Mouse (Mus musculus): ENCODE results near the gene Dgkq.

Gene Dgkq

DNA sequence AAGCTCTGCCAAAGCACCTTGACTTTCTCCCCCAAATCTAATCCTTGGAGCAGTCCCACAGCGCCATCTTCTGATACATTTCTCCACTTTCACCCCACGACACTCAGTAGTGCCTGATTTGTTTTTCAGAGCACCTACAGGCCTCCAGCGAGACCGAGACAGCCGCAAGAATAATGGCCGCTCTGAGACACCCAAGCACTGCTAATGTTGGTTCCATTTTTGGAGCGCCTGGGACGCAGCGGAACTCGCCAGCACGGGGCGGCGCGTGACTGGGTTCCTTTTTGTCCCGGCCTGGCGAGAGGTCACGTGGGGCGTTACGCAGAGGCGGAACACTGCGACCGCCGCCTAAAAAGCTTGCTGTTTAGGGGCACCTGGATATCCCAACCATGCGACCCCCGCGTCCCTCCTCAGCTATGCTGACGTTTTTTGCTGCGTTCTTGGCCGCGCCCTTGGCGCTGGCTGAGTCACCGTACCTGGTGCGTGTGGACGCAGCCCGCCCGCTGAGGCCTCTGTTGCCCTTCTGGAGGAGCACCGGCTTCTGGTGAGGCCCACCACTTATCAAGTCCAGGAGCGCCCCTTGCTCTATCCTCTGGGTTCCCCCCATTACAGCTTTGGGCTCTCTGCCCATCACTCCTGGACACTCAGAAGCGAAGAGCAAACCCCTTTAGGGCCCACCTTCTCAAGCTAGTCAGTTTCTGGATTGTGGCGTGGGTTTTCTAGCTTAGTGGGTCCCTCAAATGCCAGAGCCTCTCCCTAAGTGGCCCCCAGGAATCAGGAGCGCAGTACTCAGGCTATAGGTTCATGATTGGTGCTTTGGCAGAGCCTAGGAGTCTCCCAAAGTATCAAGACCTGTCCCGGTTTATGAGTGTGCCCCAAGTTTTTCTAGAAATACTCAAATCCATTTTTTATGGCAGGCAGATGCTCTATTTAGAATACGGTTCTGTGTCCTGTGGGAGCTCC, at the start of gene Dgkq:
Gene Dgkq (minus strand): TSS at position 696 of the 960 bp plus-strand sequence.
- DNase-seq (ENCODE audit: low spot score in 2 of 2): peak; percentile 87 to 89

DNA sequence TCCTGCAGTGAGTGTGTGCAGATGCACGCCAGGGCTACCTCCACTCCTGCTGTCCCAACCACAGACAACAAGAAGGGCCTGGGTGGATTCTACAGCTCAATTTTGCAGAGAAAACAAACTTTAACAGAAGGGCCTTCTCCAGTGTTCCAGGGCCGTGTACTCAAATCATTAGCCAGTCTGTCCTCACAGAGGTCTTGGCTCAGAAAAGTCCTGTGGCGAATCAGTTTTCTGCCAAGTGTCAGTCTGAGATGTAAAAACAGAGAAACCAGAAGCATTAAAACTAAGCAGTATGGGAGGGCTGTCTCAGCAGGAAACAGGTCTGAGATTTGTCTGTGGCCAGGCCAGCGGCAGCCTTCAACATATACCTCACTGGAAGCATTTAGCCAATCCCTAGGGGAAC, 48.6 kb upstream of the Dgkq start:
- DNase-seq (ENCODE audit: low spot score in 2 of 2): no peak

DNA sequence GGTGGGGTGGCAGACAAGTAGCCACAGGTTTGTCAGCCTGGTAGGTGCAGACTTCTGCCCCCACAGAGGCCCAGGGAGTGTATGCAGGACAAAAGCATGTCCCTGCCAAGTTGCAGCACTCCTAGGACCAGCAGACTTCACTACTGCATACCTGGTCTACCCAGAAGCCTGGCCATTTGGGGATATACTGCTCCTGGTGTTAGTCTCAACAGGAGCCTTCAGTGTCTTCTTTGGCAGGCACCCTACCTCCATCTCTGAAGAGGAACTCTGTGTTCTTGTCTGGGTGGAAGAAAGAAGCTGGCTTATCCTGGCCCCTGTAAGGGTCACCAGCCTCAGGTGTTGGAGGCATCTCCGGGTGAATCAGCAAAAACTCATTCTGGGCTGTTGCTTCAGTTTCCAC, 46.5 kb upstream of the Dgkq start:
- no peak for DNase-seq (ENCODE audit: low spot score in 2 of 2)

DNA sequence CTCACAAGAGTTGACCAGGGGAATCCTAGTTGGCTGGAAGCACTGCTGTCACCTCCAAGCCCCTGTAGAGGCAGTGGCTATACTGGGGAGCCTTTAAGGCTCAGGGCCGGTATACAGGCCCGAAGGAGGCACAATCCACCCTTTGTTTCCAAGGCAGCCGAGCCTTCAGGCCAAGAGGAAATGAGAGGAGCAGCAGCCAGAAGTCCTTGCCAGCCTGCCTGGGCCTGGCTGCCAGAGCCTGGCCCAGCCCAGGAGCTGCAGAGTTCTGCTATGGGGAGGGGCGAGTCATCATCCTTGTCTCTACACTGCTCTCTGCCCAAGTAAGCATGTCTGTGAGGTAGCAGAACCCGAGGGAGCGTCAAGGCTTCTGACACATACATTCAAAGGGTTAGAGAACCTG, 44.7 kb upstream of the Dgkq start:
- DNase-seq (ENCODE audit: low spot score in 2 of 2): peak in 1 of 2 experiments; percentile 28

DNA sequence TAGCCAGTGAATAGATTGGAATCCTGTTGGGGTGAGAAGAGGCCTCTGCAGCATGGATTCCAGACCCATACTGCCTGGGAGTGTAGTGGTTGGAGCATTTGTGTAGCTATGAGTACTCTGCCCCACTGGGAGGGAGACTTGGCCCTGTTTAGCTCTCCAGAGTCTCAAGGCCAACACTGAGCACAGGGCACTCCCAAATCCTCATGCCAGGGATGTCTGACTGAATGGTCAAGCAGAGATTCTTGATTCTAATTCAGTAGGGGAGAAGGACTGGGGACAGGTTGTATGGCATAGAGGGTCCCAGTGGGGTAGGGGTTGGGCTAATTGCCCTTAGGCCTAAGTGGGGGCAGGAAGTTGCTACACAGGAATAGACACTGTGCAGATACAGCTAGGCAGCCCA, 44.2 kb upstream of the Dgkq start:
- DNase-seq (ENCODE audit: low spot score in 2 of 2): no peak

DNA sequence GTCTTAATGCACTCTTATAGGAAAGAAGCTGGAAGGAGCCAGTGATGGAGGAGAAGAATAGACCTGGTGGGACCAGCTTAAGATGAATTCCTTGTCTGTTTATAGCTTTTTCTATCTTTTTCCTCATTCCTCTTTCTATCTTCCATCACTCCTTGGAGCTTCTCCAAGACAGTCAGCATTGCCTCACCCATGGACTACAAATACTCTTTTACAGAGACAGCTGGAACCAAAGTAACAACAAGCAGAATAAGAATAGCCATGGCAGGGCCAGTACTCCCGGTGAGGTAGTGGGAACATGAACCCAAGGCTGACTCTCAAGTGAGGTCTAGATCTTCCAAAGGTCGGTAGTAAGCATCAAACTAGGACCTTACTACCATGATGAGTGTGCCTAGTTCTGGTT, 43.6 kb upstream of the Dgkq start:
- DNase-seq (ENCODE audit: low spot score in 2 of 2): no peak

DNA sequence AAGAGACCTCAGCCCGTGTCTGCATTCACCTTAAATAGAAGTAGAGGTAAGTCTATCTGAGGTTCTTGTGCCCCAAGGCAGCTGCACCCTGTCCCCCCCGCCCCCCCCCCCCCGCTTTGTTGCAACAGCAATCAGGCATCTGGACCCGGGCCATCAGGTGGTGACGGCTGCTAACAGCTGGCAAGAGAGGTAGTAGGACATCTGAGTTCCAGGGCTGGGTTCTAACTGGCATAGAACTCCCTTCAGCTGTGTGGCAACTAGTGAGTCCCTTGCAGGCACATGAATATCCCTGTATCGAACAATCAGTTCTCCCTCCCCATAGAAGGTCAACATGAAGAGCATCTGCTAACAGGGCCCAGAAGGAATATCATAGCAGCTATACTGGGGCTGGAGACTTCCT, 42.5 kb upstream of the Dgkq start:
- no peak for DNase-seq (ENCODE audit: low spot score in 2 of 2)

DNA sequence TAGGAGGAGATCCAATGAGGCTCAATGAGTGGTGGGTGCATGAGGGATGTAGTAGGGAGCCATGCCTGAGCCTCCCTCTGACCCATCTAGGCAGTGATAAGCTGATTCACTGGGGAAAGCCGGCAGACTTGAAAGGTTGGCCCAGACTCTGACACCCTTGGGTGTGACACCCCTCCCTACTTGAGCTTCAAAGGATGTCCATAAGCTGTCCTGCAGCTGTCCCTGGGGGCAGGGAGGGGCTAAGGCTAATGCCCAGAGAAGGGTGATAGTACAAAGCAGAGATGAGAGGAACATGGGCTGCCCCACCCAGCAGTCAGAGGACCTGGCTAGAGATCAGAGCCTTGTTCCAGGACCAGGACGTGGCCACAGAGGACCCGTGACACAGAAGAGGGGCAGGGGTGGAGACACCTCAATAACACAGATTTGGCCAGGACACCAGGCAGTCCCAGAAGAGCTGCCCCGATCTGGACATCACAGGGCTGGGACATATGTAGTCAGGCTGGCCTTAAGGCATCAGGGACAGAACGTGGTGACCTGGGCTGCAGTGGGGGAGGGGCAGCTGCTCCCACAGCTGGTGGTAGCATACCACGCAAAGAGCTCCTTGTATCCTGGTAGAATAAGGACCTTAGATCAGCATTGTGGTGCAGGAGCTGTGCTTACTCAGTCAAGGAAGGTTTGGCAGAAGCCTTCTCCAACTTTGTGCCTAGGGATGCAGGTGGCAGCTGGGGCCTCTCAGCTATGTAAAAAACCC, 39.7 kb upstream of the Dgkq start:
- no peak for DNase-seq (ENCODE audit: low spot score in 2 of 2)

DNA sequence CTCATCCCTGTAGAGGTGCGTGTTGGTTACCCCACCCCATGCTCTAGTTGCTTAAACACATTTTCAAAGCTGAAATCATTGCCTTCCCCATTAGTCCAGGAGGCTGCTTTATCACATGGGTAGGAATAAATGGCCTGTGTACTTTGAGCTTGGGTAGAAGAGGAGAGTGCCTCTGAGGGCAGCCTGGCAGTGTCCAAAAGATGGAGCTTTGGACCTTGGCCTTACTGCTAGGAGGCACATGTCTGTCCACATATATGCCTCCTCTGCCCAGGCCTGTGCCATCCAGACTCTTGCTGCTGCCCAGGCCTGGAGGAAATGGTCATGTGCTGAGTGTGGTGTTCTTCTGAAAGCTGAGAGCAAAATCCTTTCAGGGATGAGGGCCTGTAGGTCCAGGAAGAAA, 38.9 kb upstream of the Dgkq start:
- DNase-seq (ENCODE audit: low spot score in 2 of 2): no peak

DNA sequence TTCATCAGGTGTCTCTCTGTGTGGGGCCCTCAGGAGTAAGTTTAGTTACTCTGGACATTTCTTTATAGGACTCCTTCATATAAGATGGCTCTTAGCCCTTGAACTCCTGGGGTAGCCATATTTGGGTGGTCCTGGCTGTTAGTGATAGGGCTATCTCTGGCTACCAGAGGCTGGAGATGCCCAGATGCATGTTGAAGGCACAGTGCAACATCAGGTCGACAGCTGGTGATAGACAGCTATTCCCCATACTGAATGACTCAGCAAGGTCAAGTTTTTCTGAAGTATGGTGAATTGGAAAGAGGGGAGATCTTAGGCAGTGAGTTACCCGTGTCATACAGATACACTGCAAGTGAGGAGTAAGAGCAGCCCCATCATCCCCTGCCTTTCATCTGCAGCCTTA, 38.3 kb upstream of the Dgkq start:
- no peak for DNase-seq (ENCODE audit: low spot score in 2 of 2)

DNA sequence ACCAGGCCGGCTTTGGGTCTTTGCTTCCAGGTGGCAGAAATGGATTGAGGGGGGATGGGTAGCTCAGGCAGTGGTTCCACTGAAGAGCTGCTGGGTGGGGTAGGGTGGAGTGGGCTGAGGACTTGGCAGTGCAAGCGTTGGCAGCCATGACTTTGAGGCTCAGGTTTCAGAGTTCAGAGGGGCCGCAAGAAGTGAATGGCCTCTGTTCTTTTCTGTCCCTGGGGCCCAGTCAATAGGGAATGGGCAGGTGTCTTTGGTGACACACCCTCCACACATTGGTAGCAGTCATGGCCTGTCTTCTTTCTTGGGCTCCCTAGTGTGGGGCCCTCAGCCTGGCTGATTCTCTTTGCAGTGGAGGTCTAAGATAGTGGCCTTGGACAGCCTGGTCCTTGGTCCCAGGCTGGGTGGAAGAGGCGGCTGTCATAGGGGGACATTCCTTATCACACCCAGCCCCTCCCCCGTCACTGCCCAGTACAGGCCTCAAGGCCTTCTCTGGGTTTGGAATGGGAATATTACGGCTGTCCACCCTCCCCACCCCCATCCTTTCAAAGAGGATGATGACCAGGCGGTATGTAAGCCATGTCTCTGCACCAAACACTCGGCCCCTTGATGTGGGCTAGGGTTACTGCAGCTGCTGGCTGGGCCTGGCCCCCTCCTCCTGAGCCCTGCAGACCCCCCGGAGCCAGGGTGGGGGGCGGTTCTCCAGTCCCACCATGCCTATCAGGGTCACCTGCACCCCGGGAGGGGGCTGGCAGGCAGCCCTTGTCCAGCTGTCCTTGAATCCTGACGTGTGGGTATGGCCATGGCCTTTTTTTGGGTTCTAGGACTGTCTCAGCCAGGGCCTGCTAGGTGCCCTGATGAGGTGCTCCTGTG, 34.5 kb upstream of the Dgkq start:
- DNase-seq (ENCODE audit: low spot score in 2 of 2): no peak

DNA sequence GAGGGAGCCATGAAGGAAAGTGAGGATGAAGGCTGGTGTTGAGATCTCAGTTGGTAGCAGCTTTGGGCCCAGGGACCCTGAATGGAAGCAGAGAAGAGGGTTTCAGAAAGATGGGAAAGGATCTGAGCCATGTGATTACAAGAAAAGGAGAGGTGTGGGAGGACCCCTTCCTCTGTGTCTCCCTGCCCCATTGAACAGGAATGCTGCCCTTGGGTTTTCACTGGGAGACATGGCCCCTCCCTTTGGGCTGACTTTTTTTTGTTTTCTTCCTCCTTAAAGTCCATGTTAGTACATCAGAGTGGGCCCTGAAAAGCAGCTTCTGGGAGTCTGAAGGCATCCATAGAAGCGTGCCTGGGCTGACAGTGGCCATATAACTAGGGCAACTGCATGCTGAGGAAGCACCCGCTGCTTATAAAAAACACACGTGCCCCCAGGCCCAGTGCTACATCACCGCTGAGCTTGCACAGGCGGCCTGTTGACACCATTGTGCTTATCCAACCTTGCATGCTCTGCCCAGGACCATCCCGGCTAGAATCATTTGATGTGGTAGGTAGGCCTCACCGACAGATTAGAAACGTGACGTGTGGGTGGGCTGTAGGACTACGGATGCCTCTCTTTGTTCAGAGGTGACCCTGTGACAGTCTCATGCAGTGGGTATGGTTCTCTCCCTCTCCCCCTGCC, 32.0 kb upstream of the Dgkq start:
- DNase-seq (ENCODE audit: low spot score in 2 of 2): no peak

DNA sequence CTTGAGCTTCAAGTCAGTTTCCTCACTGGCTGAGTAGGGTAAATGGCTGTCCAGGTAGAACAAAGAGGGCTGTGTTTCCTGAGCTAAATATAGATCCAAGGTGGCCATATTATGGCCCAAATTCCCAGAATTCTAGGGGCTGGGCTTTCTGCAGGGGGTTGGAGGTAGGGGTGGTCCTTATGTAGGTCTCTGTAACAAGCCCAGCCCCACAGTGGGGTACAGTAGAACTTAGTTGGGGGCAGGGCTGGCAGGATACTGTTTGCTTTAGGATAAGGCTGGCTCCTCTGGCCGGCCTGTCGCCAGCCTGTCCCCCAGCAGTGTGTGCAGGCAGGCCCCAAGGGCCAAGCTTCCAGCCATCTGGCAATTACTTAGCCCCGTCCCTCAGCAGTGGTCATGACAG, 30.9 kb upstream of the Dgkq start:
- DNase-seq (ENCODE audit: low spot score in 2 of 2): no peak

DNA sequence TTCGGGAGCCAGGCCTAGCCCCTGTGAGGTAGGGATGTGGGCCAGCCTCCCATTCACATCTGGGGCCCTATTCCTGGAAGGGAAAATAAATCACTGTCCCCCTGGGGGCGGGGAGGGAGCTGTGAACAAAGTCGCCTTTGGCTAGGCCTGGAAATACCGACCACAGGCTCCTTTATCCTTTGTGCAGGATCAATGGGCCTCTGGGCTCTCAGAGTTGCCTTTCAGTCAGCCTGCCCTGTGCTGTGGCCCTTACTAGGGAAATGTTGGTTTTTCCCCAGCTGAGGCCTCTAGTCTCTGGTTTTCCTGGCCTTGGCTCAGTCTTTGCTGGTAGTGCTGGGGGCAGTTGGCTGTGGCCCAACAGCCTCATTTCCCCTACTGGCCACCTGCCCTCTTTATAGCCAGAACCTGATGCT, 27.9 kb upstream of the Dgkq start:
- DNase-seq (ENCODE audit: low spot score in 2 of 2): peak; percentile 55 to 60

DNA sequence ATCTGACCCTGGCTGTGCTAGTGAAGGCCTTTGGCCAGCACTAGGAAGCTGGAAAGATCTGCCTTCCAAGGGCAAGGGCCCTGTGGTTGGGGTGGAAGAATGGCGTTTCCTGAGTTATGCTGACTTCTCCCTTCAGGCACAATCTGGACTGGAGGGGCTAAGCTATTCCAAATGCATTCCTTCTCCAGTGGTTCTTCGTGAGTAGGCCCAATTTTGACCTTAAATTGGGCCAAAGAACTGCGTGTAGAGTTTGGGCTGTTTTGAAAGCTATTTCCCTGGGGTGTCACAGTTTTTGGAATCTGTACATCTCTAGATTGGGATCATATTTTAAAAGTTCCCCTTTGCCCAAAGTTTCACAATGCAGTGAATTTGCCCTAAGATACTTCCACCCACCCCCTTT, 27.1 kb upstream of the Dgkq start:
- DNase-seq (ENCODE audit: low spot score in 2 of 2): no peak

DNA sequence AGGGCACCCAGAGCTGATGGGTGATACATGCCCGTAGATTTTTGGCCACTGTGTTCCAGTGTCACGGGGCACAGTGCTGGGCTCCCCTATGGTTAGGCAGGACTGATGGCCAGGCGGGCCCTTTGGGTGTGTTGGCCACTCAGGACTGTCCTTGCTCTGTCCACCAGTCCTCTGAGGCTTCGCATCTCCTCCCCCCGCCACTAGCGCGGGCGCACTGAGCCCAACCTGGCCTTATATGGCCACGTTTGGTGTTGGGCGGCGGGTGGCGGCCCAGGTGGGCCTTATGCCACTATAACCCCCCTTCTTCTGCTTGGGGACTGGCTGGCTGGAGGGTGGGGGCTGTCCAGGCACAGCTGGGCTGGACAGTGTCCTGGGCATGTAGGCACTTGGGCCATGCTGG, 26.4 kb upstream of the Dgkq start:
- no peak for DNase-seq (ENCODE audit: low spot score in 2 of 2)

DNA sequence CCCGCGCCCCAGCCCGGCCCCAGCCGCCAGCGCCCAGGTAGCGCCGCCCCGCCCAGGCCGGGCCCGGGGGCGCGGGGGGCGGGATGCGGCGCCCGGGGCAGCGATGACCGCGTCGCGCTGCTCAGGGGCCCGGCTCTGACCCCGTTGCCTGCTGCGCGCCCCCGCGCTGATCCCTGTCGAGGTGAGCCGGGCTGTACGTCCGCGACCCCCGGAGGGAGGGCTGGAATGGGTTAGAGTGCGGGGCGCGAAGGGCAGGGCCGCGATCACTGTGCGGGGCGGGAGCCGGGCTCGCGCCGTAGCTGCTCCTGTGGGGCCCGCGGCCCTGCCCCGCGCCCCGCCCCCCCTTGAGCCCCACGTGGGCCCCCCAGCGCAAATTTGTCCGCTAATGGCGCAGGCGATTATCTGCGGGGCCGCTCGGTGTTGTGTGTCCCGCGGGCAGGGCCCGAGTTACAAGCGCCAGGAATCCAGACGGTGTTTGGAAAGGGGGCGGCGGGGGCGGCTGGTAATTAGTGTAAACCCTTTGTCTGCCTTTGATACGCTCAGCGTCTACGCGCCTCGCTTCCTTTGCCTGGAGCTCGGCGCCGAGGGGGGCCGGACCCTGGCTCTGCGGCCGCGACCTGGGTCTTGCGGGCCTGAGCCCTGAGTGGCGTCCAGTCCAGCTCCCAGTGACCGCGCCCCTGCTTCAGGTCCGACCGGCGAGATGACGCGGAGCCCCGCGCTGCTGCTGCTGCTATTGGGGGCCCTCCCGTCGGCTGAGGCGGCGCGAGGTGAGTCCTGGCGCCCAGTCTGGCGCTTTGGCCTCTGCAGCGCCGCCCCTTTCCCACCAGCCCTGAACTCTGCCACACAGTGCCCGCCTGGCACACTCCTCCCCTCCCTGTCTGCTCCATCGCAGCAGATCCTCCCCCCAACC, 25.1 kb upstream of the Dgkq start:
- DNase-seq (ENCODE audit: low spot score in 2 of 2): no peak

DNA sequence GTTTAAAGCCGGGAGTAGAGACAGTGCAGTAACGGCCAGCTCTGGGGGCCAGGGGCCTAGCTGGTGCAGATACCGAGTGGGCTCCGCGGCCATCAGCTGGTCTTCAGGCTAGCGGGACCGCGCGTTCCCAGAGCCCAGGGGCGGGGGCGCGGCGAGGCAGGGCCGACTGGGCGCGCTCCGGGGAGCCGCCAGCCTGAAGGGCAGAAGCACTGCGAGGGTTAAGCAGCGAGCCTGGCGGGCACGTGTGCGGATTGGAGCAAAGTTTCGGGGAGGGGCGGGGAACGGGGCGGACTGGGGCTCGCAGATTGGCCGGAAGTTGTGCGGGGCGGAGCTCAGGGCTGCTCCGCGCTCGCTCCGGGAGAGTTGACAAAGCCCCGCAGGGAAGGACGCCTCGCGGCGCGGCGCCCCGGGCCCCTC, 24.4 kb upstream of the Dgkq start:
- peak; percentile 55 to 56 for DNase-seq (ENCODE audit: low spot score in 2 of 2)

DNA sequence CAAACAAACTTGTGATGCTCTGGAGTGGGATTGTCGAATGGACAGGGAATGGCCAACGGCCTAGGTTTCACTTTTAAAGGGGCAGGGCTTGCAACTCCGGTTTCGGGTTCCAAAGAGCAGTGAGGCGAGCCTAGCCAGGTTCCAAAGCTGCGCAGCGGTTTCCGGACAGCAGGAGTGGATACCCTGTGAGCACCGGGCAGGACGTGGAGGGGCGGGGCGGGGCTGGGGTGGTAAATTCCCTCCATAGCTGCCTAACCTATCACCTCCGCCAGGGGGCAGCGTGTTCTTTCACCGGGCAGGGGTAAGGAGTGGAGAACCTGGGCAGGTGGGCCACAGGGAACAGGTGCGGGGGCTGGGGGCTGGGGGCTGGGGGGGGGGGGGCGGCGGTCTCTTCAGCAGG, 22.8 kb upstream of the Dgkq start, which contains the start of gene Fgfrl1:
Gene Fgfrl1 (plus strand): TSS at position 112 of the 400 bp plus-strand sequence.
- no peak for DNase-seq (ENCODE audit: low spot score in 2 of 2)

DNA sequence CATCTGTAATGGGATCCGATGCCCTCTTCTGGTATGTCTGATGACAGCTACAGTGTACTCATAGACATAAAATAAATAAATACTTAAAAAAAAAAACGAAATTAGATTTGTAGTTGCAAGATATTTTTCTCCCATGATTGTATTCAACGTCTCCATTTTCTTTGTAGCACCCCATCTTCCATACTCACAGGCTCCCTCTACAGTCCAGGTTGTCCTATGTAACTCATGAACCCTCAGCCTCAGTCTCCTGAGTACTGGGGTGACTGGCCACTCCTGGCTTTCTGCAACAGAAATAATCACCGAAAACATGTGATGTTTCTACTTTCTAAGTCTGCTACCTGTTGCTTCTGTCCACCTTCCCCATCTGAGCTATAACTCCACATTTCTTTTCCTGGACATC, 21.7 kb upstream of the Dgkq start:
- no peak for DNase-seq (ENCODE audit: low spot score in 2 of 2)

Data from right cerebral cortex, postnatal 36 days (tissue).